Mouse (Mus musculus): Measurements from ENCODE around the gene Ahsg.

Gene Ahsg

GRCm38 (mm10) chr16:22890683-22891510, at the start of gene Ahsg:
Ahsg (plus strand) TSS chr16:22891277.
- no peak for DNase-seq

- no peak for DNase-seq
Observed at GRCm38 (mm10) chr16:22842871-22843270, 48.2 kb upstream of the Ahsg start.

GRCm38 (mm10) chr16:22844061-22844801, 46.8 kb upstream of the Ahsg start:
- DNase-seq: peak; percentile 78

DNA sequence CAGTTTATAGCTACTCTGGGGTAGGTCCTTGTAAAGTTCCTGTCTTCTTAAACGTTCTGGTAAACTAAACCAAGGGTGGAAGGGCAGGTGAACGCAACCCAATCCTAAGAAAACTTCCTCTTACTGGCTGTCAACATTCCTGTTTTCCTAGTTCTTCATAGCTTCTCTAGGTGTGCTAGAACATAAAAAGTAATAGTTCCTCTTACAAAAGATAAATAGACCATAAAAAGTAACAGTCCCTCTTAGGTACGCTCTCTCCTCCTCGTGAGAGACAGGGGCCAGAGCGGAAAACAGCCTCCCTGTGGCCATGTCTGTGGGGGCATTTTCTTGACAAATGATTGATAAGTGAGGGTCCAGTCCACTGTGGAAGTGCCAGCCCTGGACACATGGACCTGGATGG, 46.2 kb upstream of the Ahsg start:
- no peak for DNase-seq

GRCm38 (mm10) chr16:22845481-22845880, 45.6 kb upstream of the Ahsg start:
- no peak for DNase-seq

GRCm38 (mm10) chr16:22847686-22848085, 43.4 kb upstream of the Ahsg start:
- DNase-seq: no peak

- DNase-seq: no peak
Observed at GRCm38 (mm10) chr16:22848331-22848730, 42.7 kb upstream of the Ahsg start.

DNA sequence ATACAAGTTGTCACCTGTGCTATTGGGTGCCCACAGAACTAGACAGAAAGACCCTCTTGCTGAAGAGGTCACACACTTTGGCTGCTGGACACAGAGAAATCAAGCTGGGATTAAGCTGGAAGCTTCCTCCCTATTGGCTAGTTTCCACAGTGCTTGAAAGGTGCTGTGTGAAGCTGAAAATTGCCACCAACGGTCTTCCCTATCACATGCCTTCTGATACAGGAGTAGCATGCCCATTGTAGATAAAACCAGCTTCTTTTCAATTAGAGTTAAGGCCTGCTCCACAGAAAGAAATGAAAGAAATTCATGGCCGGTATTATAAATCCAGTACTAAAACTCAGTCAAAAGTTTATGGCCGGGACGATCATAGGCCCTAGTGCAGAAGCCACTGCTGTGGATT, 38.4 kb upstream of the Ahsg start:
- DNase-seq: no peak

DNA sequence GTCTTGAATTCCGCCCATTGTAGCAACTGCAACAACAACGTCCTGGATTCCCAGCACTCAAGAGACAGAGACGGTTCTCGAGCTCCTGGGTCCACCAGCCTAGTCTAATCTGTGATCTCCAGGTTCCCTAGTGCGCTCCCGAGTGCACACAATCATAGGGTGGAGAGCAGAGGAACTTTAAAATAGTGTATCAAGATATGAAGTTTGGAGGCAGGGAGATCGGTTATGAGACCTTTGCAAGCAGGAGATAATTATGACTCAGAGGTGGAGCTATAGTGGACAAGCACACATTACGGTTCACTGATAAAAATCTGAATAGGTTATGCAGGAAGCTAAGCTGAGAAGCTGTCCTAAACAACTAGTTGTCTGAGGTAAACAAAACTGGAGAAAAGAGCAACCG, 34.3 kb upstream of the Ahsg start:
- DNase-seq: no peak

- peak; percentile 99 for DNase-seq
Observed at GRCm38 (mm10) chr16:22857431-22858113, 33.5 kb upstream of the Ahsg start, which contains the start of the genes Tbccd1 and Dnajb11. Tbccd1 (minus strand) TSS chr16:22857669. Dnajb11 (plus strand) TSS chr16:22857845.

GRCm38 (mm10) chr16:22872397-22872796, 18.7 kb upstream of the Ahsg start:
- DNase-seq: no peak

DNA sequence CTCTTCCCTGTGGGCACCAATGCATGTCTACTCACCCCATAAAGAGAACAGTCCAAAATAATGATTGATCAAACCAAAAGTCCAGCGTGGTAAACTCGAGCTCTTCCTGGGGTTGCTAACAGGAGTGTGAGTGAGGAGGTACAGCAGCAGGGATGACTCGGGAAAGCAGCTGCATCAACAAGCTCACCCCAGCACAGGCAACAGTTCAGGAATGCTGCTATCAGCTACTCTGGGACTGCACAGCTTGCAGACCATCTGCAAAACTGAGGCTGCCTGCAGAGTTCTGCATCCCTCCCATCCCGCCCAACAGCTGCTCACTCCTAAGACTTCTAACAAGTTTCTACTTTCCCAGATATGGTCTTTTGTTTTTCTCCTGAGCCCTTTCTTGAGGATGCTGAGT, 17.7 kb upstream of the Ahsg start:
- peak; percentile 27 for DNase-seq

- no peak for DNase-seq
Observed at GRCm38 (mm10) chr16:22876218-22877043, 14.6 kb upstream of the Ahsg start.

- peak; percentile 46 for DNase-seq
Observed at GRCm38 (mm10) chr16:22877660-22878390, 13.3 kb upstream of the Ahsg start.

GRCm38 (mm10) chr16:22878716-22879115, 12.4 kb upstream of the Ahsg start:
- DNase-seq: no peak

GRCm38 (mm10) chr16:22879945-22880595, 11.0 kb upstream of the Ahsg start:
- no peak for DNase-seq

- DNase-seq: no peak
Observed at GRCm38 (mm10) chr16:22880900-22881299, 10.2 kb upstream of the Ahsg start.

DNA sequence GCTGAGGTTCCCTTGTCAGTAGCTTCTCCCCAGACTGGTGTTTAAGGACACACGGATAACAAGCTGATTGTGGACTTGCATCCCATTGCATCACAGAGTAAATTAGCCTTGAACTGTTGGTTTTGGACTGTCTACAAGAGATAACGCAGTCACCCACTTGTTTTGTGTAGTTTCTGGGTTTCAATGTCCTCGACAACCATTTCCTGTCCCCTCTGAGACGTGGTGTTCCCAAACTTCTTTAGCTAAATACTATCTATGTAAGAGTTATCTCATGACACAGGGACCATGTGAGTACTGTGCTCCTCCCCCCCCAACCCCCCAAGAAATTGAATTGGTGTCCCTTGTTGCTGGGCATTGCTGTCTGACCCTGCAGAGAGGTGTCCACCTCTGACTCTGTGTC, 9.6 kb upstream of the Ahsg start:
- no peak for DNase-seq

- DNase-seq: no peak
Observed at GRCm38 (mm10) chr16:22883441-22883840, 7.6 kb upstream of the Ahsg start.

DNA sequence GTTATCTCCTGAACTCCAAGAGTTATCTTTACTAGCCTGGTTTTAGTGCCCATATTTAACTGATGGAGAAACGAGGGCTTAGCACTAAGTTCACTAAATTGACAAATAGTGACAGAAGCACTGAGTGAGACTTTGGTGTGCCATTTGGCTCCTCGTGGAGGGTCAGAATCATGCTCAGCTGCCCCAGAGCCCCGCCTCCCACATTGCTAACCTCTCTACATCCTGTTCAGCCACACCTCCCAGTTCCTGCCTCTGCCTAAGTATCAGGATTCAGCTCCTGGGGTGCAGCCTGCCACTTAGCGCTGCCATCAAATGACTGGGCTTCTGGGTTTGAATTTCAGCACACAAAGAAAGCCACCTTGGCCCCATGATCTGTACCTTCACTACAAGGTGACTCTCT, 5.7 kb upstream of the Ahsg start:
- DNase-seq: no peak

- no peak for DNase-seq
Observed at GRCm38 (mm10) chr16:22886726-22887125, 4.4 kb upstream of the Ahsg start.
